Mouse (Mus musculus) limb, embryonic 11.5 days (tissue): ENCODE measurements around the gene Eif5. TPM values are rescaled to one million over a fixed set of nuclear protein-coding genes. Genes with fewer than 3 reads are reported as not detected.
"Not testable (repeated sequence)": the region's sequence is repeated elsewhere in the genome, so short reads cannot be mapped to it uniquely, and the experiment has no call there.

Experiments
- ATAC-seq: fragments of 200-750 bp; cut with Nextera tagmentation; 2 replicates; pipeline ENCODE4 v1.8.0; 2017; ENCODE audit warnings: low read depth; ENCODE audit not compliant: insufficient number of reproducible peaks, low FRiP score, low TSS enrichment
- DNase-seq: peaks from one replicate; pipeline ENCODE4 v3.0.0-alpha.2; 2015; ENCODE audit warnings: low spot score
- H3K27ac ChIP-seq: fragments of 300-500 bp; sonication (generic); replicated peaks from 2 replicates; pipeline ENCODE4 v1.5.1; 2014; ENCODE audit warnings: low read depth, mild to moderate bottlenecking, low read length
- H3K27me3 ChIP-seq: fragments of 300-500 bp; sonication (generic); 2 replicates; pipeline ENCODE4 v1.6.1; 2014; ENCODE audit warnings: mild to moderate bottlenecking, low read length, mixed read lengths; ENCODE audit not compliant: control insufficient read depth, insufficient read depth
- H3K36me3 ChIP-seq: fragments of 300-500 bp; sonication (generic); 2 replicates; pipeline ENCODE4 v1.6.1; 2014; ENCODE audit warnings: mild to moderate bottlenecking, low read length, moderate library complexity, mixed read lengths; ENCODE audit not compliant: control insufficient read depth, insufficient read depth
- H3K4me1 ChIP-seq: fragments of 300-500 bp; sonication (generic); 2 replicates; pipeline ENCODE4 v1.6.1; 2014; ENCODE audit warnings: low read length, mixed read lengths; ENCODE audit not compliant: control insufficient read depth, insufficient read depth
- H3K4me2 ChIP-seq: fragments of 300-500 bp; sonication (generic); 2 replicates; pipeline ENCODE4 v1.6.1; 2014; ENCODE audit warnings: low read depth, mild to moderate bottlenecking, moderate library complexity; ENCODE audit not compliant: severe bottlenecking
- H3K4me3 ChIP-seq: fragments of 300-500 bp; sonication (generic); 2 replicates; pipeline ENCODE4 v1.5.1; 2014; ENCODE audit warnings: low read depth, low read length
- H3K9ac ChIP-seq: fragments of 300-500 bp; sonication (generic); 2 replicates; pipeline ENCODE4 v1.6.1; 2014; ENCODE audit warnings: mild to moderate bottlenecking, low read length
- H3K9me3 ChIP-seq: fragments of 300-500 bp; sonication (generic); 2 replicates; pipeline ENCODE4 v1.6.1; 2016; ENCODE audit warnings: low read length; ENCODE audit not compliant: control insufficient read depth
- WGBS: fragments of 180-500 bp; shearing (Covaris S2); extraction: QIAGEN DNeasy Blood & Tissue Kit; methylation state at CpG from one replicate; pipeline ENCODE4 v1.1.7; 2014; 5-methylcytosine and 5-hydroxymethylcytosine counted together
- polyA plus RNA-seq: library from polyadenylated mRNA; unstranded; fragments of >200 nt; fragmentation: Nextera tagmentation; extraction: Ambion mirVana; gene quantifications from 2 replicates; pipeline ENCODE4 v1.2.1, GENCODE M21; 2014

Eif5 gene
- polyA plus RNA-seq, 1 experiment from 2014 or later: 666 TPM

- DNase-seq (peak; percentile 86), ATAC-seq (peak; percentile 57; the same call in 1 of the 2 replicates)
- no peaks in the 10 kb centered on the region for H3K4me1 ChIP-seq
- H3K4me2 ChIP-seq: peak overlapping the region; percentile 3; the same call in 1 of the 2 replicates
- H3K27ac ChIP-seq: no peak overlapping the region
- H3K36me3 ChIP-seq: no peaks in the 10 kb centered on the region
- H3K9ac ChIP-seq: no peak overlapping the region
- no peaks in the 10 kb centered on the region for H3K27me3 ChIP-seq
- 5% methylated on average over 12 of the region's 12 CpGs for WGBS
- no peak overlapping the region for H3K4me3 ChIP-seq
- H3K9me3 ChIP-seq: no peaks in the 10 kb centered on the region
Measured at GRCm38 (mm10) chr12:111504904-111505303, 32.9 kb upstream of the Eif5 start.

- no peak overlapping the region for H3K4me2 ChIP-seq
- 58% methylated on average over 5 of the region's 5 CpGs for WGBS
- H3K36me3 ChIP-seq: no peaks in the 10 kb centered on the region
- no peak overlapping the region for H3K4me3 ChIP-seq
- no peaks in the 10 kb centered on the region for H3K4me1 ChIP-seq
- ATAC-seq (no peak), DNase-seq (no peak)
- H3K9ac ChIP-seq: no peak overlapping the region
- no peaks in the 10 kb centered on the region for H3K27me3 ChIP-seq
- no peaks in the 10 kb centered on the region for H3K9me3 ChIP-seq
- no peak overlapping the region for H3K27ac ChIP-seq
Measured at GRCm38 (mm10) chr12:111507001-111507400, 30.8 kb upstream of the Eif5 start.

GRCm38 (mm10) chr12:111507962-111508361 is 29.9 kb upstream of the Eif5 start:
- H3K4me3 ChIP-seq: no peak overlapping the region
- H3K9ac ChIP-seq: no peak overlapping the region
- H3K36me3 ChIP-seq: no peaks in the 10 kb centered on the region
- no peaks in the 10 kb centered on the region for H3K4me1 ChIP-seq
- WGBS: 90% methylated on average over 10 of the region's 10 CpGs
- no peaks in the 10 kb centered on the region for H3K27me3 ChIP-seq
- DNase-seq (no peak), ATAC-seq (no peak)
- no peak overlapping the region for H3K4me2 ChIP-seq
- no peaks in the 10 kb centered on the region for H3K9me3 ChIP-seq
- H3K27ac ChIP-seq: no peak overlapping the region

GRCm38 (mm10) chr12:111508438-111508837 is 29.4 kb upstream of the Eif5 start:
- not testable (repeated sequence) for H3K27ac ChIP-seq, DNase-seq, H3K36me3 ChIP-seq, H3K27me3 ChIP-seq, ATAC-seq, H3K4me3 ChIP-seq, H3K9ac ChIP-seq, H3K4me1 ChIP-seq, H3K4me2 ChIP-seq, H3K9me3 ChIP-seq
- WGBS: 86% methylated on average over 3 of the region's 3 CpGs

- 86% methylated on average over 12 of the region's 12 CpGs for WGBS
- H3K4me1 ChIP-seq: no peaks in the 10 kb centered on the region
Measured at GRCm38 (mm10) chr12:111512572-111513063, 25.2 kb upstream of the Eif5 start.

GRCm38 (mm10) chr12:111513673-111514072 is 24.1 kb upstream of the Eif5 start:
- DNase-seq: no peak
- H3K9ac ChIP-seq: no peak overlapping the region
- H3K4me2 ChIP-seq: no peak overlapping the region
- H3K27me3 ChIP-seq: no peaks in the 10 kb centered on the region
- no peaks in the 10 kb centered on the region for H3K36me3 ChIP-seq
- 83% methylated on average over 5 of the region's 5 CpGs for WGBS
- no peak overlapping the region for H3K4me3 ChIP-seq
- no peaks in the 10 kb centered on the region for H3K4me1 ChIP-seq
- no peaks in the 10 kb centered on the region for H3K9me3 ChIP-seq
- no peak for ATAC-seq
- no peak overlapping the region for H3K27ac ChIP-seq

More at GRCm38 (mm10) chr12:111512572-111513063, 25.2 kb upstream of the Eif5 start:
- Histone ChIP-seq H3K4me2 (no peak overlapping the region), H3K4me3 (no peak overlapping the region), H3K27me3 (no peaks in the 10 kb centered on the region), H3K9ac (no peak overlapping the region), H3K9me3 (no peaks in the 10 kb centered on the region), H3K36me3 (no peaks in the 10 kb centered on the region), H3K27ac (no peak overlapping the region)
- DNase-seq (no peak), ATAC-seq (no peak)

- Histone ChIP-seq H3K9ac (no peak overlapping the region), H3K4me3 (no peak overlapping the region), H3K27ac (no peak overlapping the region), H3K9me3 (no peaks in the 10 kb centered on the region), H3K4me2 (no peak overlapping the region), H3K4me1 (no peaks in the 10 kb centered on the region), H3K36me3 (no peaks in the 10 kb centered on the region), H3K27me3 (no peaks in the 10 kb centered on the region)
- WGBS: 58% methylated on average over 7 of the region's 7 CpGs
- DNase-seq (no peak), ATAC-seq (no peak)
Measured at GRCm38 (mm10) chr12:111514231-111514792, 23.5 kb upstream of the Eif5 start.

- Histone ChIP-seq H3K9ac (no peak overlapping the region), H3K4me2 (no peak overlapping the region), H3K4me3 (no peak overlapping the region), H3K27ac (no peak overlapping the region), H3K4me1 (no peaks in the 10 kb centered on the region), H3K9me3 (no peaks in the 10 kb centered on the region), H3K36me3 (no peaks in the 10 kb centered on the region), H3K27me3 (no peaks in the 10 kb centered on the region)
- ATAC-seq: no peak
- 86% methylated on average over 7 of the region's 7 CpGs for WGBS
- DNase-seq: no peak
Measured at GRCm38 (mm10) chr12:111514874-111515649, 22.8 kb upstream of the Eif5 start.
